Mouse (Mus musculus) testis, adult 2 months (tissue): ENCODE results near the gene Mov10. TPM values are rescaled to one million over a fixed set of nuclear protein-coding genes. Genes with fewer than 3 reads are reported as not detected.

Source experiments
- H3K27ac ChIP-seq: fragments of 200-500 bp; 2 replicates; pipeline ENCODE4 v1.5.1; 2012; ENCODE audit warnings: low read depth, low read length; ENCODE audit not compliant: control insufficient read depth, insufficient read depth
- H3K27me3 ChIP-seq: fragments of 200-500 bp; 2 replicates; pipeline ENCODE4 v1.6.1; 2012; ENCODE audit warnings: mild to moderate bottlenecking, low read length, moderate library complexity; ENCODE audit not compliant: control insufficient read depth, insufficient read depth
- H3K36me3 ChIP-seq: fragments of 200-500 bp; 2 replicates; pipeline ENCODE4 v1.6.1; 2012; ENCODE audit warnings: mild to moderate bottlenecking, low read length; ENCODE audit not compliant: control insufficient read depth, insufficient read depth
- H3K4me1 ChIP-seq: fragments of 200-500 bp; 2 replicates; pipeline ENCODE4 v1.6.1; 2012; ENCODE audit warnings: low read length; ENCODE audit not compliant: control insufficient read depth, insufficient read depth
- H3K4me3 ChIP-seq: fragments of 200-500 bp; 2 replicates; pipeline ENCODE4 v1.5.1; 2012; ENCODE audit warnings: low read depth, mild to moderate bottlenecking, low read length, moderate library complexity, mixed read lengths; ENCODE audit not compliant: control insufficient read depth
- CTCF ChIP-seq: fragments of 200-500 bp; IDR thresholded peaks from 2 replicates; pipeline ENCODE4 v1.5.1; 2012; ENCODE audit warnings: low read depth, mild to moderate bottlenecking, inconsistent platforms, low read length, moderate library complexity; ENCODE audit not compliant: control insufficient read depth, insufficient read depth, insufficient replicate concordance
- POLR2A ChIP-seq: fragments of 200-500 bp; IDR thresholded peaks from 2 replicates; pipeline ENCODE4 v1.6.1; 2012; ENCODE audit warnings: low read depth, mild to moderate bottlenecking, inconsistent platforms, low read length, moderate library complexity; ENCODE audit not compliant: control insufficient read depth
- polyA plus RNA-seq: library from polyadenylated mRNA; depleted of rRNA; stranded (reverse); fragments of >200 nt; gene quantifications from 2 replicates; pipeline ENCODE4 v1.2.3, GENCODE M21; 2012

Mov10 gene
- polyA plus RNA-seq, 1 experiment: 8.7 TPM

GRCm38 (mm10) chr3:104804312-104804711 lies 14.1 kb downstream of the Mov10 start:
- Histone ChIP-seq H3K27ac (no peak overlapping the region), H3K27me3 (no peaks in the 10 kb centered on the region), H3K4me1 (no peaks in the 10 kb centered on the region), H3K4me3 (no peak overlapping the region), H3K36me3 (no peaks in the 10 kb centered on the region)
- TF ChIP-seq POLR2A (no peak), CTCF (no peak)

GRCm38 (mm10) chr3:104801481-104801880 lies 16.9 kb downstream of the Mov10 start:
- no peak overlapping the region for H3K4me3 ChIP-seq
- no peak for TF ChIP-seq POLR2A
- no peaks in the 10 kb centered on the region for H3K36me3 ChIP-seq
- H3K4me1 ChIP-seq: peaks cover 5% of the 10 kb centered on the region
- no peak overlapping the region for H3K27ac ChIP-seq
- no peaks in the 10 kb centered on the region for H3K27me3 ChIP-seq

DNA sequence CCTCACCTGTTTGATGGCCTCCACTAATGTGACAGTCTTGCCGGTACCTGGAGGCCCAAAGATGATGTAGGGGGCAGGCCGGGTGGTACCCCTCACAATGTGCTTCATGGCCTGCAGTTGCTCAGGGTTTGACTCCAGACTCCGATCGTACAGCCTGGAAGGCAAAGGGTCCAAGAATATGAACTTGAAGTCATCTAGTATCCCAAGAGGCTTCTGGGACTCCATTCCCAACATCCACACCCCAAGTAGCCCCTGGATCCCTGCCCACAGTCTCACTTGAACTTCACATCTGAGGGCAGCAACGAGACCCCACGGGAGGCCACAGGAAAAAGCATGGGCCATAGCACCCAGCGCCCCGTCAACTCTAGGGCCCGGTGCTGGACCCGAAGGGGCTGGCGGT lies 17.7 kb downstream of the Mov10 start:
- no peak for TF ChIP-seq CTCF
- no peak for TF ChIP-seq POLR2A
- Histone ChIP-seq H3K27me3 (no peaks in the 10 kb centered on the region), H3K4me3 (no peak overlapping the region), H3K4me1 (peaks cover 5% of the 10 kb centered on the region), H3K36me3 (no peaks in the 10 kb centered on the region), H3K27ac (no peak overlapping the region)

- Histone ChIP-seq H3K4me3 (no peak overlapping the region), H3K27ac (no peak overlapping the region), H3K36me3 (no peaks in the 10 kb centered on the region), H3K4me1 (peaks cover 5% of the 10 kb centered on the region), H3K27me3 (no peaks in the 10 kb centered on the region)
- no peak for TF ChIP-seq CTCF
- TF ChIP-seq POLR2A: no peak
Observed at GRCm38 (mm10) chr3:104796430-104797082, 21.8 kb downstream of the Mov10 start.

GRCm38 (mm10) chr3:104795661-104796340 lies 22.6 kb downstream of the Mov10 start:
- no peak overlapping the region for H3K27ac ChIP-seq

GRCm38 (mm10) chr3:104794953-104795470 lies 23.4 kb downstream of the Mov10 start:
- TF ChIP-seq POLR2A (no peak), CTCF (no peak)
- Histone ChIP-seq H3K4me3 (no peak overlapping the region), H3K4me1 (peaks cover 6% of the 10 kb centered on the region), H3K27ac (no peak overlapping the region), H3K27me3 (no peaks in the 10 kb centered on the region), H3K36me3 (no peaks in the 10 kb centered on the region)

More at GRCm38 (mm10) chr3:104795661-104796340, 22.6 kb downstream of the Mov10 start:
- no peaks in the 10 kb centered on the region for H3K27me3 ChIP-seq
- no peak for TF ChIP-seq POLR2A
- TF ChIP-seq CTCF: no peak
- no peak overlapping the region for H3K4me3 ChIP-seq
- peaks cover 5% of the 10 kb centered on the region for H3K4me1 ChIP-seq
- no peaks in the 10 kb centered on the region for H3K36me3 ChIP-seq

- H3K36me3 ChIP-seq: no peaks in the 10 kb centered on the region
- H3K27ac ChIP-seq: no peak overlapping the region
- no peak overlapping the region for H3K4me3 ChIP-seq
- TF ChIP-seq POLR2A (no peak), CTCF (no peak)
- peaks cover 2% of the 10 kb centered on the region; the same call in 1 of the 2 replicates for H3K27me3 ChIP-seq
- H3K4me1 ChIP-seq: peaks cover 15% of the 10 kb centered on the region
Observed at GRCm38 (mm10) chr3:104793871-104794828, 24.2 kb downstream of the Mov10 start.
